Mouse (Mus musculus) adrenal gland, adult 8-10 months (tissue): Measurements from ENCODE around the gene Tsc22d3. TPM values are rescaled to one million over a fixed set of nuclear protein-coding genes. Genes with fewer than 3 reads are reported as not detected.

Source experiments
- DNase-seq: peaks from one replicate; pipeline ENCODE4 v3.0.0; 2022
- total RNA-seq, 4 experiments: library from RNA; stranded (reverse); gene quantifications; 2 replicates each; pipeline ENCODE4 v1.2.4; 2022

Gene Tsc22d3
- total RNA-seq, 4 experiments from 2014 or later: 95.1 to 116 (median 103) TPM

DNA sequence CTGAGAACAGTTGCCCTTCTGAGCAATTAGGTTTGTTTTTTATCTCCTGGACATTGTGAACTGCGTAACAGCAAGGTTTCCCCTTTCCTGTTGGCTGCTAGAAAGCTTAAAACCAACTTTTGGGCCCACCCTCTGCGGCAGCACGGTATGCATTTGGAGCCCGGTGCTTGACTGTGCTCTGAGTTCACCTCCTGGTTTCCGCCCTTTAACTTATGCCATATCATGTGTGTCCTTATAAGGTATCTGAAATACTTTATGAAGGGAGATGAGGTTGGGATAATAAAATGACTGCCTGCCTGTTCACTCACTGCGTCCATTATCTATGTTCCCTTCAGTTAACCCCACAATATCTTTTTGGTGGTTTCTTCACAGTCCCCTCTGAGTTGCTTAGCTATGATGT, 106.3 kb downstream of the Tsc22d3 start:
- DNase-seq: no peak

DNA sequence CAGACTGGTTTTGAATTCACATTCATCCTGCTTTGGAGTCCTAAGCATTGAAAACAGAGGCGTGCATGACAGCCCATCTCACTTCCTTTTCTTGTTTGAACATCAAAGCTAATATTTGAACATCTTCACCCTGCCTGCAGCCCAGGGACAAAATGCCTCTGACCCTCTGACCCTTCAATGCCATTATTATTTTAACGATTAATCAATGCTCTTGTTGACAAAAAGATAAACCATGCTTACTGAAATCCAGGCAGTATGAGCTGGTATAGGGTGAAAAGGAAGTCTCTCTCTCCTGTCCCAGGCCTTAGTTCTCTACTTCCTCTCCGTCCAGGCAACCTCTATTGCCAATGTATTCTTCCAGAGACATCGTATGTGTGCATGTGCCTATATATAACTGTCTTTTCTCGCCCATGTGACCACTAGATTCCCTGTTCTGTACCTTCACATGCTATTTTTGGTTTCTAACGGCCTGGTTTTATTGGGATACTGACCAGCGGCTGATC, 106.9 kb downstream of the Tsc22d3 start:
- no peak for DNase-seq

DNA sequence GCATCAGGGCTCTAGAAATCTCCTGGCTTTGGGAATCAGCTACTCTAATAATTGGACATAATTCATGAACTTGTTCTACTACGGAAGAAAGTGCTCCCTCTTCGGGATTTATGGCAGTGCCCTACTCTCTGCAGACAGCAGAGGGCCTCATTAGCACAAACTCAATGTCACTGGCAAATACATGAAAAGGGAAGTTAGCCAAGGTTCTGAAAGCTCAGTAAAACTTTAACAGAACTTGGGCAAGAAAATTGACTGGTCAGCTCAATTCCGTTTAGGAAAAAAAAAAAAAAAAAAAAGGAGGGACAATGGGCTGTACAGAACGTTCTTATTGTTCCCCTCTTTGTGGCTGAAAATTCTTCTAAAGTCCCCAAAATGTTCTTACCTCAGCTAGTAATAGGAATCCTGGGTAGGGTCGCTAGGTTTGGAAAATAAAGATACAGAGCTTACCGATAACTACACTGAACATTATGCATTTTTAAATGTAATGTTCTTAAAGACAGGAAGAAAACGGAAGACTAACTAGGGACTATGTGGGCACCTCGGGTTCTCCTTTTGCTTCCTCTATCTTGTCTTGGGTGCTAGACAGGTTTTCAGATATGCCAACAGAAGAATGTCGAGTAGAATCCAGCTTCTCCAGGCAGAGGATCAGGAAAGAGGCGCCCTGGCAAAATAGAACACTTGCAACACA, 108.4 kb downstream of the Tsc22d3 start:
- no peak for DNase-seq

DNA sequence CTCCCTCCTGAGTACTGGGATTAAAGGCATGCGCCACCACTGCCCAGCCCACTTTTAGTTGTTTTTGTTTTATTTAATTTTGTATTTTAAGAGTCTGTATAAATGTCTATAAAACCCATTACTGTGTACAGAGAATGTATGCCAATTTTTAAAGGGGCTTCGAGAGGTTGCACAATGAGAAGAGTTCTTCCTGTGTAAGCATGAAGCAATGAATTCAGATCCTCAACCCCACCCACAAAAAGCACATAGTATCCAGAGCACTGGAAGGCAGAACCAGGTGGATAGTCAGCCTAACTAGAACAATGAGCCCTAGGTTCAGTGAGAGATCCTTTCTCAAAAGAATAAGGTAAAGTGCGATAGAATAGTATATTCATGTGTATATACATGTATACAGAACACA, 110.3 kb downstream of the Tsc22d3 start:
- no peak for DNase-seq

Other genes with a start within 250 kb of the Tsc22d3 start
- 10 to 100 TPM; 18.5 to 32.8 (median 23.6) TPM for gene Prps1, start 144.0 kb downstream of the Tsc22d3 start, total RNA-seq
- gene Mid2, start 63.9 kb upstream of the Tsc22d3 start, total RNA-seq: 10 to 100 TPM; 33.5 to 49.0 (median 40.7) TPM
- gene Tex13b, start 212.8 kb upstream of the Tsc22d3 start, total RNA-seq: not detected